Mouse (Mus musculus) kidney, embryonic 15.5 days (tissue): ENCODE measurements at regions not wholly inside any gene's neighbourhood (a gene's known extent, or its start where the extent isn't known, plus 50 kb on each side); places are given as distances from the start of the nearest gene placed in this dataset.

Source experiments
- ATAC-seq: fragments of 200-750 bp; cut with Nextera tagmentation; replicated peaks from 2 replicates; pipeline ENCODE4 v1.8.0; 2017; ENCODE audit warnings: moderate TSS enrichment; ENCODE audit not compliant: low FRiP score
- H3K27ac ChIP-seq: fragments of 300-500 bp; sonication (generic); 2 replicates; pipeline ENCODE4 v1.5.1; 2015; ENCODE audit warnings: mild to moderate bottlenecking, inconsistent platforms
- H3K27me3 ChIP-seq: fragments of 300-500 bp; sonication (generic); 2 replicates; pipeline ENCODE4 v1.6.1; 2015; ENCODE audit warnings: inconsistent platforms
- H3K36me3 ChIP-seq: fragments of 300-500 bp; sonication (generic); 2 replicates; pipeline ENCODE4 v1.6.1; 2015; ENCODE audit warnings: inconsistent platforms
- H3K4me1 ChIP-seq: fragments of 300-500 bp; sonication (generic); 2 replicates; pipeline ENCODE4 v1.6.1; 2015; ENCODE audit warnings: inconsistent platforms
- H3K4me2 ChIP-seq: fragments of 300-500 bp; sonication (generic); 2 replicates; pipeline ENCODE4 v1.6.1; 2015; ENCODE audit warnings: moderate library complexity, mild to moderate bottlenecking, inconsistent platforms
- H3K4me3 ChIP-seq: fragments of 300-500 bp; sonication (generic); replicated peaks from 2 replicates; pipeline ENCODE4 v1.5.1; 2015; ENCODE audit warnings: mild to moderate bottlenecking, inconsistent platforms
- H3K9ac ChIP-seq: fragments of 300-500 bp; sonication (generic); 2 replicates; pipeline ENCODE4 v1.6.1; 2015; ENCODE audit warnings: mild to moderate bottlenecking, inconsistent platforms
- H3K9me3 ChIP-seq: fragments of 300-500 bp; sonication (generic); replicated peaks from 2 replicates; pipeline ENCODE4 v1.6.1; 2016; ENCODE audit warnings: inconsistent platforms
- WGBS: fragments of 180-500 bp; shearing (Covaris S2); methylation state at CpG from one replicate; pipeline ENCODE4 v1.1.7; 2015; ENCODE audit warnings: mixed read lengths; 5-methylcytosine and 5-hydroxymethylcytosine counted together

- Histone ChIP-seq H3K36me3 (no peaks in the 10 kb centered on the region), H3K4me2 (no peak overlapping the region), H3K9me3 (peaks cover 43% of the 10 kb centered on the region), H3K9ac (no peak overlapping the region), H3K27me3 (no peaks in the 10 kb centered on the region), H3K4me3 (no peak overlapping the region), H3K4me1 (no peaks in the 10 kb centered on the region), H3K27ac (no peak overlapping the region)
- peak; percentile 50 for ATAC-seq
- 52% methylated on average over 2 of the region's 2 CpGs for WGBS
Observed at GRCm38 (mm10) chr4:3049972-3050846, 116.9 kb upstream of the Vmn1r2 start.

- no peak for ATAC-seq
- Histone ChIP-seq H3K9me3 (peaks cover 49% of the 10 kb centered on the region), H3K4me2 (no peak overlapping the region), H3K27me3 (no peaks in the 10 kb centered on the region), H3K9ac (no peak overlapping the region), H3K4me1 (no peaks in the 10 kb centered on the region), H3K36me3 (no peaks in the 10 kb centered on the region), H3K27ac (no peak overlapping the region), H3K4me3 (no peak overlapping the region)
- WGBS = 81% methylated on average over 3 of the region's 3 CpGs
Observed at GRCm38 (mm10) chr4:3050847-3051135, 116.3 kb upstream of the Vmn1r2 start.

GRCm38 (mm10) chr4:3051212-3051611 lies 115.9 kb upstream of the Vmn1r2 start:
- H3K4me3 ChIP-seq = no peak overlapping the region
- no peak overlapping the region for H3K27ac ChIP-seq
- H3K4me2 ChIP-seq = no peak overlapping the region
- 67% methylated on average over 5 of the region's 5 CpGs for WGBS
- no peaks in the 10 kb centered on the region for H3K27me3 ChIP-seq
- H3K9ac ChIP-seq = no peak overlapping the region
- H3K4me1 ChIP-seq = no peaks in the 10 kb centered on the region
- no peaks in the 10 kb centered on the region for H3K36me3 ChIP-seq
- peaks cover 51% of the 10 kb centered on the region for H3K9me3 ChIP-seq
- no peak; the same call in 1 of the 2 replicates for ATAC-seq

GRCm38 (mm10) chr4:3052314-3053059 lies 114.6 kb upstream of the Vmn1r2 start:
- H3K9ac ChIP-seq = no peak overlapping the region
- no peak overlapping the region for H3K4me2 ChIP-seq
- H3K27me3 ChIP-seq = no peaks in the 10 kb centered on the region
- no peak overlapping the region for H3K27ac ChIP-seq
- 78% methylated on average over 4 of the region's 4 CpGs for WGBS
- H3K4me3 ChIP-seq = no peak overlapping the region
- 0 out of 2 replicates have a peak, but pooled peaks have one; percentile 16 for ATAC-seq
- no peaks in the 10 kb centered on the region for H3K4me1 ChIP-seq
- H3K36me3 ChIP-seq = no peaks in the 10 kb centered on the region
- peaks cover 51% of the 10 kb centered on the region for H3K9me3 ChIP-seq

GRCm38 (mm10) chr4:3053060-3053406 lies 114.1 kb upstream of the Vmn1r2 start:
- H3K9me3 ChIP-seq = peaks cover 51% of the 10 kb centered on the region
- no peak; the same call in 1 of the 2 replicates for ATAC-seq
- 58% methylated on average over 4 of the region's 4 CpGs for WGBS

GRCm38 (mm10) chr4:3053496-3054216 lies 113.5 kb upstream of the Vmn1r2 start:
- Histone ChIP-seq H3K4me1 (no peaks in the 10 kb centered on the region), H3K9me3 (peaks cover 54% of the 10 kb centered on the region), H3K4me3 (no peak overlapping the region), H3K4me2 (no peak overlapping the region), H3K9ac (no peak overlapping the region), H3K36me3 (no peaks in the 10 kb centered on the region), H3K27me3 (no peaks in the 10 kb centered on the region), H3K27ac (no peak overlapping the region)
- no peak for ATAC-seq
- WGBS = 83% methylated on average over 2 of the region's 2 CpGs

More at GRCm38 (mm10) chr4:3053060-3053406, 114.1 kb upstream of the Vmn1r2 start:
- no peaks in the 10 kb centered on the region for H3K4me1 ChIP-seq
- H3K4me2 ChIP-seq = no peak overlapping the region
- H3K27me3 ChIP-seq = no peaks in the 10 kb centered on the region
- H3K4me3 ChIP-seq = no peak overlapping the region
- H3K27ac ChIP-seq = no peak overlapping the region
- H3K36me3 ChIP-seq = no peaks in the 10 kb centered on the region
- no peak overlapping the region for H3K9ac ChIP-seq

GRCm38 (mm10) chr4:3054886-3055285 lies 112.2 kb upstream of the Vmn1r2 start:
- peaks cover 65% of the 10 kb centered on the region for H3K9me3 ChIP-seq

GRCm38 (mm10) chr4:3055396-3055795 lies 111.7 kb upstream of the Vmn1r2 start:
- no peak overlapping the region for H3K4me3 ChIP-seq
- H3K9ac ChIP-seq = no peak overlapping the region
- H3K4me1 ChIP-seq = no peaks in the 10 kb centered on the region
- H3K36me3 ChIP-seq = no peaks in the 10 kb centered on the region
- ATAC-seq = no peak
- H3K27me3 ChIP-seq = no peaks in the 10 kb centered on the region
- H3K4me2 ChIP-seq = no peak overlapping the region
- peaks cover 61% of the 10 kb centered on the region for H3K9me3 ChIP-seq
- whole genome bisulfite sequencing = 87% methylated on average over 1 of the region's 1 CpGs
- no peak overlapping the region for H3K27ac ChIP-seq

More at GRCm38 (mm10) chr4:3054886-3055285, 112.2 kb upstream of the Vmn1r2 start:
- no peaks in the 10 kb centered on the region for H3K27me3 ChIP-seq
- H3K27ac ChIP-seq = no peak overlapping the region
- H3K36me3 ChIP-seq = no peaks in the 10 kb centered on the region
- no peak overlapping the region for H3K4me3 ChIP-seq
- ATAC-seq = no peak
- no peak overlapping the region for H3K4me2 ChIP-seq
- H3K4me1 ChIP-seq = no peaks in the 10 kb centered on the region
- H3K9ac ChIP-seq = no peak overlapping the region

GRCm38 (mm10) chr4:3059511-3060054 lies 107.5 kb upstream of the Vmn1r2 start:
- no peak for ATAC-seq
- Histone ChIP-seq H3K27ac (no peak overlapping the region), H3K4me3 (no peak overlapping the region), H3K9me3 (peaks cover 49% of the 10 kb centered on the region), H3K4me1 (no peaks in the 10 kb centered on the region), H3K36me3 (no peaks in the 10 kb centered on the region), H3K27me3 (no peaks in the 10 kb centered on the region), H3K4me2 (no peak overlapping the region), H3K9ac (no peak overlapping the region)
- WGBS = 62% methylated on average over 2 of the region's 2 CpGs

GRCm38 (mm10) chr4:3062027-3062605 lies 105.0 kb upstream of the Vmn1r2 start:
- ATAC-seq = no peak
- Histone ChIP-seq H3K4me2 (no peak overlapping the region), H3K4me3 (no peak overlapping the region), H3K27me3 (no peaks in the 10 kb centered on the region), H3K9me3 (peaks cover 57% of the 10 kb centered on the region), H3K4me1 (no peaks in the 10 kb centered on the region), H3K36me3 (no peaks in the 10 kb centered on the region), H3K27ac (no peak overlapping the region), H3K9ac (no peak overlapping the region)
- WGBS = 70% methylated on average over 2 of the region's 2 CpGs

- Histone ChIP-seq H3K9me3 (peaks cover 66% of the 10 kb centered on the region), H3K4me1 (no peaks in the 10 kb centered on the region), H3K27ac (no peak overlapping the region), H3K4me3 (no peak overlapping the region), H3K27me3 (no peaks in the 10 kb centered on the region), H3K9ac (no peak overlapping the region), H3K36me3 (no peaks in the 10 kb centered on the region), H3K4me2 (no peak overlapping the region)
- WGBS = 49% methylated on average over 3 of the region's 3 CpGs
- no peak for ATAC-seq
Observed at GRCm38 (mm10) chr4:3063966-3064365, 103.2 kb upstream of the Vmn1r2 start.
